Mouse (Mus musculus) liver, embryonic 15.5 days (tissue): ENCODE data around the gene Uap1l1. TPM values are rescaled to one million over a fixed set of nuclear protein-coding genes. Genes with fewer than 3 reads are reported as not detected.

ENCODE experiments used
- ATAC-seq: fragments of 200-750 bp; cut with Nextera tagmentation; 2 replicates; pipeline ENCODE4 v1.8.0; 2017; ENCODE audit warnings: moderate number of reproducible peaks, mild to moderate bottlenecking, moderate library complexity; ENCODE audit not compliant: insufficient read depth
- H3K27ac ChIP-seq: fragments of 300-500 bp; sonication (generic); replicated peaks from 2 replicates; pipeline ENCODE4 v1.5.1; 2015; ENCODE audit warnings: mild to moderate bottlenecking, inconsistent platforms
- H3K27me3 ChIP-seq: fragments of 300-500 bp; sonication (generic); 2 replicates; pipeline ENCODE4 v1.6.1; 2015; ENCODE audit warnings: mild to moderate bottlenecking, inconsistent platforms
- H3K36me3 ChIP-seq: fragments of 300-500 bp; sonication (generic); replicated peaks from 2 replicates; pipeline ENCODE4 v1.6.1; 2015; ENCODE audit warnings: moderate library complexity, mild to moderate bottlenecking, inconsistent platforms
- H3K4me1 ChIP-seq: fragments of 300-500 bp; sonication (generic); replicated peaks from 2 replicates; pipeline ENCODE4 v1.6.1; 2015; ENCODE audit warnings: inconsistent platforms
- H3K4me2 ChIP-seq: fragments of 300-500 bp; sonication (generic); 2 replicates; pipeline ENCODE4 v1.6.1; 2015; ENCODE audit warnings: moderate library complexity, mild to moderate bottlenecking, inconsistent platforms
- H3K4me3 ChIP-seq: fragments of 300-500 bp; sonication (generic); replicated peaks from 2 replicates; pipeline ENCODE4 v1.5.1; 2015; ENCODE audit warnings: mild to moderate bottlenecking, inconsistent platforms
- H3K9ac ChIP-seq: fragments of 300-500 bp; sonication (generic); 2 replicates; pipeline ENCODE4 v1.6.1; 2015; ENCODE audit warnings: moderate library complexity, mild to moderate bottlenecking, inconsistent platforms
- H3K9me3 ChIP-seq: fragments of 300-500 bp; sonication (generic); replicated peaks from 2 replicates; pipeline ENCODE4 v1.6.1; 2016; ENCODE audit warnings: inconsistent platforms
- WGBS: fragments of 180-500 bp; shearing (Covaris S2); methylation state at CpG from one replicate; pipeline ENCODE4 v1.1.7; 2015; ENCODE audit warnings: mixed read lengths; ENCODE audit not compliant: insufficient replicate concordance; 5-methylcytosine and 5-hydroxymethylcytosine counted together
- polyA plus RNA-seq: library from polyadenylated mRNA; unstranded; fragments of >200 nt; fragmentation: Nextera tagmentation; extraction: Ambion mirVana; gene quantifications from 2 replicates; pipeline ENCODE4 v1.2.1, GENCODE M21; 2015

Gene Uap1l1
- polyA plus RNA-seq, 1 experiment from 2014 or later: 15.1 TPM

- Histone ChIP-seq H3K27me3 (peaks cover 12% of the 10 kb centered on the region), H3K4me3 (peak overlapping the region; percentile 20), H3K9me3 (no peaks in the 10 kb centered on the region), H3K27ac (peak overlapping the region; percentile 67), H3K4me1 (peaks cover 65% of the 10 kb centered on the region), H3K4me2 (peak overlapping the region; percentile 64), H3K36me3 (peaks cover 4% of the 10 kb centered on the region), H3K9ac (peak overlapping the region; percentile 29; the same call in 1 of the 2 replicates)
- peak; percentile 43 for ATAC-seq
- WGBS: 15% methylated on average over 3 of the region's 3 CpGs
Measured at GRCm38 (mm10) chr2:25369996-25370395, 4.5 kb upstream of the Uap1l1 start.

GRCm38 (mm10) chr2:25364761-25365090, 756 bp downstream of the Uap1l1 start:
- H3K9ac ChIP-seq: peak overlapping the region; percentile 53
- H3K36me3 ChIP-seq: no peaks in the 10 kb centered on the region
- no peak for ATAC-seq
- H3K4me3 ChIP-seq: peak overlapping the region; percentile 66
- H3K4me2 ChIP-seq: peak overlapping the region; percentile 91
- WGBS: 27% methylated on average over 9 of the region's 9 CpGs
- H3K9me3 ChIP-seq: no peaks in the 10 kb centered on the region
- peaks cover 31% of the 10 kb centered on the region for H3K4me1 ChIP-seq
- H3K27me3 ChIP-seq: peaks cover 24% of the 10 kb centered on the region
- H3K27ac ChIP-seq: no peak overlapping the region

GRCm38 (mm10) chr2:25364313-25364712, 1.2 kb downstream of the Uap1l1 start:
- H3K4me2 ChIP-seq: peak overlapping the region; percentile 91
- H3K27ac ChIP-seq: no peak overlapping the region
- WGBS: 85% methylated on average over 4 of the region's 4 CpGs
- peak overlapping the region; percentile 66 for H3K4me3 ChIP-seq
- H3K36me3 ChIP-seq: no peaks in the 10 kb centered on the region
- no peak overlapping the region; the same call in 1 of the 2 replicates for H3K9ac ChIP-seq
- H3K27me3 ChIP-seq: peaks cover 24% of the 10 kb centered on the region
- peaks cover 27% of the 10 kb centered on the region for H3K4me1 ChIP-seq
- no peaks in the 10 kb centered on the region for H3K9me3 ChIP-seq
- no peak for ATAC-seq

GRCm38 (mm10) chr2:25363478-25364178, 1.9 kb downstream of the Uap1l1 start:
- no peak overlapping the region for H3K4me2 ChIP-seq
- 64% methylated on average over 13 of the region's 13 CpGs for WGBS
- ATAC-seq: no peak
- no peaks in the 10 kb centered on the region for H3K36me3 ChIP-seq
- no peak overlapping the region for H3K27ac ChIP-seq
- no peak overlapping the region for H3K4me3 ChIP-seq
- no peak overlapping the region for H3K9ac ChIP-seq
- H3K4me1 ChIP-seq: peaks cover 24% of the 10 kb centered on the region
- no peaks in the 10 kb centered on the region for H3K9me3 ChIP-seq
- peaks cover 24% of the 10 kb centered on the region for H3K27me3 ChIP-seq

GRCm38 (mm10) chr2:25359848-25360247, 5.6 kb downstream of the Uap1l1 start:
- Histone ChIP-seq H3K27me3 (peaks cover 11% of the 10 kb centered on the region), H3K9ac (no peak overlapping the region), H3K9me3 (no peaks in the 10 kb centered on the region), H3K4me1 (peaks cover 36% of the 10 kb centered on the region), H3K36me3 (no peaks in the 10 kb centered on the region), H3K27ac (no peak overlapping the region), H3K4me2 (no peak overlapping the region), H3K4me3 (no peak overlapping the region)
- WGBS: 50% methylated on average over 4 of the region's 4 CpGs
- no peak for ATAC-seq

- WGBS: 5% methylated on average over 13 of the region's 13 CpGs
- H3K4me3 ChIP-seq: peak within 1 kb of the TSS; percentile 60
Measured at GRCm38 (mm10) chr2:25356208-25357079, 9.0 kb downstream of the Uap1l1 start, which contains the start of gene Dpp7. TSS of gene Dpp7 (minus strand) at chr2:25356359.

GRCm38 (mm10) chr2:25355419-25356066, 9.9 kb downstream of the Uap1l1 start:
- 34% methylated on average over 18 of the region's 18 CpGs for WGBS
- Histone ChIP-seq H3K9me3 (no peaks in the 10 kb centered on the region), H3K4me3 (peak overlapping the region; percentile 60), H3K27ac (no peak overlapping the region), H3K4me2 (peak overlapping the region; percentile 82), H3K9ac (peak overlapping the region; percentile 36), H3K4me1 (peaks cover 24% of the 10 kb centered on the region), H3K36me3 (peaks cover 24% of the 10 kb centered on the region), H3K27me3 (no peaks in the 10 kb centered on the region)
- ATAC-seq: 0 out of 2 replicates have a peak, but pooled peaks have one; percentile 14

More at GRCm38 (mm10) chr2:25356208-25357079, 9.0 kb downstream of the Uap1l1 start, which contains the start of gene Dpp7:
- Histone ChIP-seq H3K27ac (0 out of 2 replicates have a peak within 1 kb of the TSS, but pooled peaks have one; percentile 8), H3K9ac (peak within 1 kb of the TSS; percentile 36), H3K4me2 (peak within 1 kb of the TSS; percentile 82), H3K27me3 (no peaks in the 10 kb centered on the region), H3K9me3 (no peaks in the 10 kb centered on the region), H3K4me1 (peaks cover 24% of the 10 kb centered on the region), H3K36me3 (peaks cover 15% of the 10 kb centered on the region)
- ATAC-seq: peak; percentile 70

GRCm38 (mm10) chr2:25354211-25354610, 11.3 kb downstream of the Uap1l1 start:
- Histone ChIP-seq H3K9ac (no peak overlapping the region), H3K4me1 (peaks cover 24% of the 10 kb centered on the region), H3K36me3 (peaks cover 38% of the 10 kb centered on the region), H3K27ac (no peak overlapping the region), H3K27me3 (no peaks in the 10 kb centered on the region), H3K4me3 (no peak overlapping the region), H3K9me3 (no peaks in the 10 kb centered on the region), H3K4me2 (no peak overlapping the region)
- no peak for ATAC-seq
- 73% methylated on average over 6 of the region's 6 CpGs for WGBS

GRCm38 (mm10) chr2:25350701-25351100, 14.8 kb downstream of the Uap1l1 start:
- H3K27ac ChIP-seq: no peak overlapping the region
- peaks cover 71% of the 10 kb centered on the region for H3K36me3 ChIP-seq
- no peak overlapping the region for H3K4me2 ChIP-seq
- H3K4me1 ChIP-seq: peaks cover 11% of the 10 kb centered on the region
- H3K9me3 ChIP-seq: no peaks in the 10 kb centered on the region
- WGBS: 84% methylated on average over 3 of the region's 3 CpGs
- no peak overlapping the region for H3K4me3 ChIP-seq
- no peaks in the 10 kb centered on the region for H3K27me3 ChIP-seq
- no peak overlapping the region for H3K9ac ChIP-seq
- no peak for ATAC-seq

- H3K9me3 ChIP-seq: no peaks in the 10 kb centered on the region
- no peak for ATAC-seq
- H3K36me3 ChIP-seq: peaks cover 83% of the 10 kb centered on the region
- no peak overlapping the region for H3K9ac ChIP-seq
- 80% methylated on average over 4 of the region's 4 CpGs for WGBS
- H3K4me2 ChIP-seq: no peak overlapping the region
- H3K4me1 ChIP-seq: no peaks in the 10 kb centered on the region
- no peak overlapping the region for H3K4me3 ChIP-seq
- no peaks in the 10 kb centered on the region for H3K27me3 ChIP-seq
- no peak overlapping the region for H3K27ac ChIP-seq
Measured at GRCm38 (mm10) chr2:25349499-25349898, 16.0 kb downstream of the Uap1l1 start.

GRCm38 (mm10) chr2:25348162-25348561, 17.3 kb downstream of the Uap1l1 start:
- Histone ChIP-seq H3K36me3 (peaks cover 97% of the 10 kb centered on the region), H3K27me3 (no peaks in the 10 kb centered on the region), H3K9me3 (no peaks in the 10 kb centered on the region), H3K27ac (no peak overlapping the region), H3K4me1 (no peaks in the 10 kb centered on the region), H3K9ac (no peak overlapping the region), H3K4me3 (no peak overlapping the region), H3K4me2 (no peak overlapping the region)
- no peak for ATAC-seq
- WGBS: 87% methylated on average over 7 of the region's 7 CpGs
